Mouse (Mus musculus): ENCODE results near the gene Omg. TPM values are rescaled to one million over a fixed set of nuclear protein-coding genes. Genes with fewer than 3 reads are reported as not detected.

The Omg gene
- polyA plus RNA-seq, 1 experiment from 2014 or later, result 0.32 TPM

DNA sequence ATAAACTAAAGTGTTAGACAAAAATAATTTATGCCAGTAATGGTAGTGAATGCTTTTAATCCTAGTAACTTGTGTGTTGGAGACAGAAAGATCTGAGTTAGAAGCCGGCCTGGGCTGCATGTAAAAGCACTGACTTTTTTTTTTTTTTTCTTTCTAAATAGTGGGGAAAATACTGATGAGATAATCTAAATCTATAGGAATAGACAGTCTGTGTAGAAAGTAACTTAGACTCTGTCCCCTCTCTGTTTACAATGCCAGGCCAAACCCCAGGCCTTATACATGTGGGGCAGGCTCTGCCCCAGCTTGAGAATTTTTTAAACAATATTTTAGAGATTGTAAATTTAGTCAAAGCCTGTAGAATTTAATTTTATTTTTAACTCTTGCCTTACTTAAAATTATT, 19.1 kb upstream of the Omg start:
- Histone ChIP-seq H3K27me3 (replicated peaks; ENCODE audit: control insufficient read depth, insufficient read depth, low read length) (no peaks in the 10 kb centered on the region), H3K9ac (ENCODE audit: low read depth, low read length) (no peak overlapping the region), H3K27ac (replicated peaks; ENCODE audit: low read depth, low read length) (no peak overlapping the region), H3K9me3 (ENCODE audit: control insufficient read depth, low read length) (no peaks in the 10 kb centered on the region), H3K4me2 (ENCODE audit: low read depth, low read length) (no peak overlapping the region), H3K4me1 (ENCODE audit: control insufficient read depth, insufficient read depth, low read length) (no peaks in the 10 kb centered on the region), H3K36me3 (ENCODE audit: control insufficient read depth, insufficient read depth, low read length) (peaks cover 8% of the 10 kb centered on the region; the same call in 1 of the 2 replicates), H3K4me3 (ENCODE audit: low read depth, low read length) (no peak overlapping the region)
- no peak for ATAC-seq (ENCODE audit: low read depth)
- no peak for DNase-seq (ENCODE audit: low spot score)
- 85% methylated on average over 1 of the region's 1 CpGs for WGBS

DNA sequence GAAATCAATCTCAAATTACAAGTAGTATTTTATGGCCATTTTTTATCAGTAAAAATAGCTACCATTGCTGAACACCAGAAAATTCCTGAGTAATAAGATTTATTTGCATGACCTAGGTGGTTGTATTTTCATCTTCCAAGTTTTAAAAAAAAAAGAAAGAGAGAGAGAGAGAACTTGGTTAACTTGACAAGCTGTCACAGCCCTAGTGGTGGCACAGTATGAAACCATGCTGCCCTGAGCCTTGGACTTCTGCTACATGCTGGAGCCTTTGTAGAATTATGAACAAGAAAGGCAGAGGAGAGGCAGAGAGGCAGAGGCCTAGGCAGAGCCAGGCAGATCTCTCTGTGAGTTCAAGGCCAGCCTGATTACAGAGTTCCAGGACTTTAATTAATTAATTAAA, 18.0 kb upstream of the Omg start:
- ATAC-seq (ENCODE audit: low read depth) (no peak), DNase-seq (ENCODE audit: low spot score) (no peak)

DNA sequence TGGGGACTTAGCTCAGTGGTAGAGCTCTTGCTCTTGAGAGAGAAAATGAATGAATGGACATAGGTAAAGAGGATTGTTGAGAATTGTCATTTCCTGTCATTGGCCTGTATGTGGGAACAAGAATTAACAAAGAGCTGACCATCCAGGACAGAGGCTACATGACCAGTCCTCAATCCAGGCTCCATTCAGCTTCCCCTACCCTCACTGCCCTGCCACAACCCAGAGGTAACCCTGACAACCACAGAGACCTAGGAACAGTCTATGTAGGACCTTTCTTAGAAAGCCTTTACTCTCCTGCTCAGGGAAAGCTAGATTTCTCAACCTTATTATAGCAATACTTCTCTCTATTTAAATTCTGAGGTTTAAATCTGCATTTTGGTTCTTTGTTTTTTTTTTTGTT, 16.9 kb upstream of the Omg start:
- Histone ChIP-seq H3K4me3 (ENCODE audit: low read depth, low read length) (no peak overlapping the region), H3K4me2 (ENCODE audit: low read depth, low read length) (no peak overlapping the region), H3K9ac (ENCODE audit: low read depth, low read length) (no peak overlapping the region), H3K27me3 (replicated peaks; ENCODE audit: control insufficient read depth, insufficient read depth, low read length) (no peaks in the 10 kb centered on the region), H3K36me3 (ENCODE audit: control insufficient read depth, insufficient read depth, low read length) (0 out of 2 replicates have a peak, but pooled peaks cover 7% of the 10 kb centered on the region), H3K4me1 (ENCODE audit: control insufficient read depth, insufficient read depth, low read length) (no peaks in the 10 kb centered on the region), H3K27ac (replicated peaks; ENCODE audit: low read depth, low read length) (no peak overlapping the region), H3K9me3 (ENCODE audit: control insufficient read depth, low read length) (no peaks in the 10 kb centered on the region)
- DNase-seq (ENCODE audit: low spot score), result no peak
- no peak for ATAC-seq (ENCODE audit: low read depth)

More for the DNA sequence above, 18.0 kb upstream of the Omg start:
- H3K9me3 ChIP-seq (ENCODE audit: control insufficient read depth, low read length), result no peaks in the 10 kb centered on the region
- H3K36me3 ChIP-seq (ENCODE audit: control insufficient read depth, insufficient read depth, low read length), result 0 out of 2 replicates have a peak, but pooled peaks cover 7% of the 10 kb centered on the region
- no peaks in the 10 kb centered on the region for H3K27me3 ChIP-seq (replicated peaks; ENCODE audit: control insufficient read depth, insufficient read depth, low read length)
- no peak overlapping the region for H3K4me3 ChIP-seq (ENCODE audit: low read depth, low read length)
- no peaks in the 10 kb centered on the region for H3K4me1 ChIP-seq (ENCODE audit: control insufficient read depth, insufficient read depth, low read length)
- no peak overlapping the region for H3K9ac ChIP-seq (ENCODE audit: low read depth, low read length)
- no peak overlapping the region for H3K4me2 ChIP-seq (ENCODE audit: low read depth, low read length)
- no peak overlapping the region for H3K27ac ChIP-seq (replicated peaks; ENCODE audit: low read depth, low read length)

DNA sequence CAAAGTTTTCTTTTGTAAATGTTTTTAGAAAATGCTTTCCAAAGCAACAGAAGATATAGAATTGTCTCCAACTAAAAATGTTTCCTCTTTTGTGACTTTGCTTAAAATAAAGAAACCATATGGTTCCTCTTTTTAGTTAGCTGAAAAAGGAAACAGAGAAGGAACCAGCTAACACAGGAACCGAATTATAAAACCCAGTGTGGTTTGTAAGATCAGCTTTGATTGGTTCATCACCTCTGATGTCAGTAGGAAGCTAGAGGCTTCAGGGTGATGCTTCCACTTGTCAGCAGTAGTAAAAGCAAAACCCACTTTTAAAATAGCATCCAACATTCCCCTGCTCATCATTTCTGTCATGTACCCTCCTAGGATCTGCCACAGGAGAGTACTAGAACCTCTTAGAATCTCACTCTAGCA, 16.0 kb upstream of the Omg start:
- H3K4me3 ChIP-seq (ENCODE audit: low read depth, low read length), result no peak overlapping the region
- no peaks in the 10 kb centered on the region for H3K27me3 ChIP-seq (replicated peaks; ENCODE audit: control insufficient read depth, insufficient read depth, low read length)
- H3K27ac ChIP-seq (replicated peaks; ENCODE audit: low read depth, low read length), result no peak overlapping the region
- no peak overlapping the region for H3K4me2 ChIP-seq (ENCODE audit: low read depth, low read length)
- 0 out of 2 replicates have a peak, but pooled peaks cover 4% of the 10 kb centered on the region for H3K36me3 ChIP-seq (ENCODE audit: control insufficient read depth, insufficient read depth, low read length)
- ATAC-seq (ENCODE audit: low read depth) (no peak), DNase-seq (ENCODE audit: low spot score) (peak; percentile 20)
- no peaks in the 10 kb centered on the region for H3K9me3 ChIP-seq (ENCODE audit: control insufficient read depth, low read length)
- H3K9ac ChIP-seq (ENCODE audit: low read depth, low read length), result no peak overlapping the region
- WGBS, result 60% methylated on average over 1 of the region's 1 CpGs
- H3K4me1 ChIP-seq (ENCODE audit: control insufficient read depth, insufficient read depth, low read length), result no peaks in the 10 kb centered on the region

DNA sequence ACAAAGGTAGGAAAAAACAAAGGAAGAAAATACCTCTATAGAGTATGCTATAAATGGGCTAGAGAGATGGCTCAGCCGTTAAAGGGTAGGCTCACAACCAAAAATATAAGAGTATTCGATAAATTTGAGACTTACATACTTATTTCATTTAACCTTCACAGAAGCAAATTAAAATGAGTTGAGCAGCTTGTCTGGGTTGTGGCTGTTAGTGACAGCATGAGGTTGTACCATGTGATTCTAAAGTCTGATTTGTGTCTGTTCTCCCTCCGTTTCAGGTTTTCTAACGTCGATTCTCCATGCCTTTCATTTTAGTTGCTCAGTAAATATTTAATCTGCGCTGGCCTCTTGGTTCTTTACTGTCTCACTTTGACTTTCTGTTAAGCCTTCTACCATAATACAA, 15.4 kb upstream of the Omg start:
- Histone ChIP-seq H3K4me1 (ENCODE audit: control insufficient read depth, insufficient read depth, low read length) (no peaks in the 10 kb centered on the region), H3K4me3 (ENCODE audit: low read depth, low read length) (no peak overlapping the region), H3K36me3 (ENCODE audit: control insufficient read depth, insufficient read depth, low read length) (no peaks in the 10 kb centered on the region), H3K27me3 (replicated peaks; ENCODE audit: control insufficient read depth, insufficient read depth, low read length) (no peaks in the 10 kb centered on the region), H3K27ac (replicated peaks; ENCODE audit: low read depth, low read length) (no peak overlapping the region), H3K9me3 (ENCODE audit: control insufficient read depth, low read length) (no peaks in the 10 kb centered on the region), H3K9ac (ENCODE audit: low read depth, low read length) (no peak overlapping the region), H3K4me2 (ENCODE audit: low read depth, low read length) (no peak overlapping the region)
- 83% methylated on average over 6 of the region's 6 CpGs for WGBS
- no peak for DNase-seq (ENCODE audit: low spot score)
- no peak for ATAC-seq (ENCODE audit: low read depth)

DNA sequence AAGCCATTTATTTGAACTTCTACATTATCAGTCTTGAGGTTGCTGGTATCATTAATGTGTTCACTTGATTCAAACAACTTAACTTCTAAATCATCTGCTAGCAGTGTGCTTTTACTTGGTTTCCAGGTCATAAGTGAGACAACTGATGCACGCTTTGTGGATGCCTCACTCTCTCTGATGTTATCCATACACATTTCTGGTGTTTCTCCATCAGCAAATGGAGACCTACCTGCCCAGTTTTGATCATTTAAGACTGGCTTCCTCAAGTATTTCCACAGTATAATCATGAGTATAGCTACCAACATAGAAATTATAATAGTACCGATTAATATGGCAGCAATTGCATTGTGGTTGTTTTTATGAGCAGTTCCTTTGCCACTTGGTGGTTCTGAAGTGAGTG, 11.9 kb upstream of the Omg start:
- DNase-seq (ENCODE audit: low spot score), result no peak
- whole genome bisulfite sequencing, result 92% methylated on average over 2 of the region's 2 CpGs

DNA sequence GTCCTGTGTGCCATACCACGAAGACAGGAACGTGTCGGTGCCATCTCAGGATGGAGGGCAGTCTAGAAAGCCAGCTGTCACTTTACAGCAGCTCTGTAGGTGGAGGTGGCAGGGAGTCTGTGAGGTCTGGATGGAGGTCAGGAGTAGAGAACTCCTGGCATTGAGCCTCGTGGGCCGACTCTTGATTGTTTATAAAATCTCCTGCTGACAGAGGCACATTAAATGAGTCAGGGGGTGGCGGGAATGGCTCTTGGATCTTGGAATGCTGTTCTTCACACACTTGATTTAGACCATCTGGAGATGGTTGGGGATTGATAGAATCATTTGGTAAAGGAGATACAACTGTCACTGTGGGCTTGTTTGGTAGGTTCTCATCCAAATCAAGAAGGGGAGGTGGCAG, 11.4 kb upstream of the Omg start:
- Histone ChIP-seq H3K4me1 (ENCODE audit: control insufficient read depth, insufficient read depth, low read length) (no peaks in the 10 kb centered on the region), H3K27ac (replicated peaks; ENCODE audit: low read depth, low read length) (no peak overlapping the region), H3K4me2 (ENCODE audit: low read depth, low read length) (no peak overlapping the region), H3K36me3 (ENCODE audit: control insufficient read depth, insufficient read depth, low read length) (no peaks in the 10 kb centered on the region), H3K9ac (ENCODE audit: low read depth, low read length) (no peak overlapping the region), H3K9me3 (ENCODE audit: control insufficient read depth, low read length) (no peaks in the 10 kb centered on the region), H3K4me3 (ENCODE audit: low read depth, low read length) (no peak overlapping the region), H3K27me3 (replicated peaks; ENCODE audit: control insufficient read depth, insufficient read depth, low read length) (no peaks in the 10 kb centered on the region)
- WGBS, result 58% methylated on average over 6 of the region's 6 CpGs
- no peak for DNase-seq (ENCODE audit: low spot score)
- no peak for ATAC-seq (ENCODE audit: low read depth)

More for the DNA sequence above, 11.9 kb upstream of the Omg start:
- Histone ChIP-seq H3K27ac (replicated peaks; ENCODE audit: low read depth, low read length) (no peak overlapping the region), H3K9ac (ENCODE audit: low read depth, low read length) (no peak overlapping the region), H3K27me3 (replicated peaks; ENCODE audit: control insufficient read depth, insufficient read depth, low read length) (no peaks in the 10 kb centered on the region), H3K4me2 (ENCODE audit: low read depth, low read length) (no peak overlapping the region), H3K36me3 (ENCODE audit: control insufficient read depth, insufficient read depth, low read length) (no peaks in the 10 kb centered on the region), H3K4me3 (ENCODE audit: low read depth, low read length) (no peak overlapping the region), H3K9me3 (ENCODE audit: control insufficient read depth, low read length) (no peaks in the 10 kb centered on the region), H3K4me1 (ENCODE audit: control insufficient read depth, insufficient read depth, low read length) (no peaks in the 10 kb centered on the region)
- no peak for ATAC-seq (ENCODE audit: low read depth)

DNA sequence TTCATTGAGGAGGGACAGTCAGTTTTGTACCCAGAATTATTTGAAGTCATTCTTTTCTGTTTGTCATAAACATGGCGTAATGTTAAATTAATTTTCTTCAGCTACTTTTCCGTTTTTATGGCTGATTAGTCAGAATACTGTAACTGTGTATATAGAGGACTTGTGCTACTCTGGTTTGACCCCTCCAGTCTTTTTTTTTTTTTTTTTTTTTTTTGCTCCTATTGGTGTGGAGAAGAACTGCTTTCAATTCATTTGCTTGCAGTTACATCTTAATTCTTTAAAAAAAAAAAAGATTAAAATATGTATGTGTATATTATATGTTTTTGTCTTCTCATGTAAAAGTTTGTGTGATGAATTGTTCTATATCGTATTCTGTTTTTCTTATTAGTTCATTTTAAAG, 8.1 kb upstream of the Omg start:
- Histone ChIP-seq H3K4me3 (ENCODE audit: low read depth, low read length) (no peak overlapping the region), H3K36me3 (ENCODE audit: control insufficient read depth, insufficient read depth, low read length) (no peaks in the 10 kb centered on the region), H3K27me3 (replicated peaks; ENCODE audit: control insufficient read depth, insufficient read depth, low read length) (no peaks in the 10 kb centered on the region), H3K9me3 (ENCODE audit: control insufficient read depth, low read length) (no peaks in the 10 kb centered on the region), H3K9ac (ENCODE audit: low read depth, low read length) (no peak overlapping the region), H3K4me1 (ENCODE audit: control insufficient read depth, insufficient read depth, low read length) (no peaks in the 10 kb centered on the region), H3K4me2 (ENCODE audit: low read depth, low read length) (no peak overlapping the region), H3K27ac (replicated peaks; ENCODE audit: low read depth, low read length) (no peak overlapping the region)
- 91% methylated on average over 3 of the region's 3 CpGs for WGBS
- no peak for ATAC-seq (ENCODE audit: low read depth)
- DNase-seq (ENCODE audit: low spot score), result no peak

DNA sequence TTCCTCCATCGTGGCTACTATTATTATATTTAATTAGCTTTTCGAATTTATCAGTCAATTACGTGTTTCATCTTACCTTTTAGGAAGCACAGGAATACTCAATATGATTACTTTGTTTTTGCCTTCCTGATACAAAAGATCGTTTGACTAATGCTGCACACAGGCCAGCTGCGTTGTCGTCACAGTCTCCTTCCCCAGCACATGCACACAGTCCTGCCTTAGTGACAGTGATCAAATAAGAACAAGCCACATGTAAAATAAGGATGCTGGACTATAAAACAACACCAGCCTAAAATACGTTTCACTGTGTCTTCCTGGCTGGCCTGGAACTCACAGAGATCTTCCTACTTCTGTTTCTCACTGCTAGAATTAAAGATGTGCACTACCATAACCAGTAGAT, 622 bp upstream of the Omg start:
- no peak for DNase-seq (ENCODE audit: low spot score)
- H3K27me3 ChIP-seq (replicated peaks; ENCODE audit: control insufficient read depth, insufficient read depth, low read length), result no peaks in the 10 kb centered on the region
- no peak for ATAC-seq (ENCODE audit: low read depth)
- no peak overlapping the region for H3K27ac ChIP-seq (replicated peaks; ENCODE audit: low read depth, low read length)
- 0 out of 2 replicates have a peak, but pooled peaks cover 3% of the 10 kb centered on the region for H3K36me3 ChIP-seq (ENCODE audit: control insufficient read depth, insufficient read depth, low read length)
- no peak overlapping the region for H3K9ac ChIP-seq (ENCODE audit: low read depth, low read length)
- 89% methylated on average over 7 of the region's 7 CpGs for WGBS
- no peaks in the 10 kb centered on the region for H3K4me1 ChIP-seq (ENCODE audit: control insufficient read depth, insufficient read depth, low read length)
- H3K9me3 ChIP-seq (ENCODE audit: control insufficient read depth, low read length), result no peaks in the 10 kb centered on the region
- H3K4me3 ChIP-seq (ENCODE audit: low read depth, low read length), result no peak overlapping the region
- no peak overlapping the region for H3K4me2 ChIP-seq (ENCODE audit: low read depth, low read length)
